Mouse (Mus musculus): ENCODE results near the gene Kcp. TPM values are rescaled to one million over a fixed set of nuclear protein-coding genes. Genes with fewer than 3 reads are reported as not detected.

The Kcp gene
- polyA plus RNA-seq (2015; fragmentation: Nextera tagmentation; extraction: Ambion mirVana) = 2.2 and 2.3 TPM in 2 replicates

DNA sequence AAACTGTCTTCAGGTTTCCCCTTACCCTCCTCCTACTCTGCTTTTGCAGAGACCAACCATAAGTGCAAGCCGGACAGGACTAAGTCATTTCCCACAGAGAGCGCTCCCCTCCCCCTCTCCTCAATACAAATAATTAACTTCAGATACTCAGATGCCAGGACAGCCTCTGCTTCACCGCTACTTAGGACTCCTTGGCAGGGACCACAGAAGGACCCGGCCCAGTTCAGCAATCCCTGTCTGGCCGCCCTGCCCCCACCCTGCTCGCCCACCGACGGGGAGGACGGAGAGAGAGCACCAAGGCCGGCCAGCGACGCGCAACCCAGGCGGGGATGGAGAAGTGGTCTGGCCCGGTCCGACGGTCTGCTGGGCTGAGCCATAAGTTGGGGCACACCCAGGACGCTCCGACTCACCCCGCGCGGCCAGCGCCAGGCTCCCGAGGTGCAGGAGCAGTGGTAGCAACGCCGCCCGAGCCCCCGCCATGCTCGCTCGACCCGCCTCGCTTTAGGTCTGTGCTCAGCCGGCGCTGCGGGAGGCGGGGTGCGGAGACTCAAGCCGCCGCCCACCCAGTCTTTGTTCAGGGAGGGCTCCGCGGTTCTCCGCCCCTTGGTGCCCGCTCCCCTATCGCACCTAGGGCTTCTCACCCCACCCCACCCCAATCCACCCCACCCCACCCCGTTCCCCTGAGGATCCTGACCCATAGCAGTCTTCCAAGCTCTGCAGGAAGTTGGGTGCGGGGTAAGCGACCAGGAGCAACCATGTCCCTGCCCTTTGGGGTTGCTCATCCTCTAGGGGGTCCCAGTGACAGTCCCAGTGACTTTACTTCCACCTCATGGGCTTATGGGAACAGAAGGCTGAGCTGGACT lies at the start of gene Kcp:
Gene Kcp (minus strand): TSS at position 506 of the 863 bp plus-strand sequence.
- ATAC-seq = 0 out of 2 replicates have a peak, but pooled peaks have one; percentile 23
- Histone ChIP-seq H3K27me3 (ENCODE audit: insufficient read depth, low read length) (peaks cover 27% of the 10 kb centered on the region), H3K9ac (replicated peaks) (peak within 1 kb of the TSS; percentile 47)

GRCm38 (mm10) chr6:29557112-29557511 lies 49.4 kb upstream of the Kcp start:
- no peaks in the 10 kb centered on the region for H3K4me1 ChIP-seq (ENCODE audit: insufficient read depth)
- ATAC-seq (no peak), DNase-seq (no peak)
- TF ChIP-seq EP300 (IDR thresholded peaks at IDR 0.05; ENCODE audit: low read depth) = no peak
- TF ChIP-seq CTCF (IDR thresholded peaks at IDR 0.05; ENCODE audit: low read depth) = no peak
- WGBS (ENCODE audit: insufficient replicate concordance) = 80% methylated on average over 2 of the region's 2 CpGs
- H3K27ac ChIP-seq (ENCODE audit: low read depth) = no peak overlapping the region
- H3K27me3 ChIP-seq (ENCODE audit: insufficient read depth, low read length) = no peaks in the 10 kb centered on the region
- no peak overlapping the region for H3K4me3 ChIP-seq (ENCODE audit: low read depth, low read length)
- H3K36me3 ChIP-seq (replicated peaks; ENCODE audit: insufficient read depth, low read length) = peaks cover 71% of the 10 kb centered on the region
- H3K9me3 ChIP-seq (ENCODE audit: low read length) = no peaks in the 10 kb centered on the region
- no peak overlapping the region for H3K4me2 ChIP-seq (ENCODE audit: low read depth, low read length)
- no peak overlapping the region for H3K9ac ChIP-seq (replicated peaks)

More for the DNA sequence above, at the start of gene Kcp:
- DNase-seq = no peak
- TF ChIP-seq EP300 (IDR thresholded peaks at IDR 0.05; ENCODE audit: low read depth) = no peak
- H3K4me3 ChIP-seq (ENCODE audit: low read depth, low read length) = peak within 1 kb of the TSS; percentile 45
- H3K36me3 ChIP-seq (replicated peaks; ENCODE audit: insufficient read depth, low read length) = no peaks in the 10 kb centered on the region
- peak within 1 kb of the TSS; percentile 76 for H3K4me2 ChIP-seq (ENCODE audit: low read depth, low read length)
- WGBS (ENCODE audit: insufficient replicate concordance) = 3% methylated on average over 37 of the region's 47 CpGs
- no peaks in the 10 kb centered on the region for H3K9me3 ChIP-seq (ENCODE audit: low read length)
- peaks cover 8% of the 10 kb centered on the region for H3K4me1 ChIP-seq (ENCODE audit: insufficient read depth)
- no peak within 1 kb of the TSS for H3K27ac ChIP-seq (ENCODE audit: low read depth)

GRCm38 (mm10) chr6:29552526-29552925 lies 44.8 kb upstream of the Kcp start:
- DNase-seq = no peak

DNA sequence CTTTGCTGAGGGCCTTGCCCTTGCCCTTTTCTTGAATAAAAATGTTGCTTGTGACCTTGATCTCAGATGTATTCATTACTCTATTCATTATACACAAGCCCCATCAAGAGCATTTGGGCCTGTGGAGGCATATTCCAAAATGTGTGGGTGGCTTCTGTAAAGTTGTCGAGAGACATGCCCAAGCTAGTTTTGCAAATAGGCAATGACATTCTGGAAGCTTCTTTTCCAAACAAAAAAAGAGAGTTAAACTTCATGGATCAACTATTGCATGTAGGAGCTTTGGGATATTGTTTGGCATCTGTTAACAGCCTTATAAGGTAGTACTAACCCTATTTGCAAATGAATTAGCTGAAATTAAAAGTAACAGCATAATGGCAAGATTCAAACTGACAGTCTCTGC lies 40.3 kb upstream of the Kcp start:
- ATAC-seq = no peak
- Histone ChIP-seq H3K27ac (ENCODE audit: low read depth) (no peak overlapping the region), H3K27me3 (ENCODE audit: insufficient read depth, low read length) (no peaks in the 10 kb centered on the region), H3K4me2 (ENCODE audit: low read depth, low read length) (no peak overlapping the region), H3K9ac (replicated peaks) (no peak overlapping the region), H3K36me3 (replicated peaks; ENCODE audit: insufficient read depth, low read length) (peaks cover 65% of the 10 kb centered on the region), H3K4me3 (ENCODE audit: low read depth, low read length) (no peak overlapping the region), H3K9me3 (ENCODE audit: low read length) (no peaks in the 10 kb centered on the region), H3K4me1 (ENCODE audit: insufficient read depth) (no peaks in the 10 kb centered on the region)
- TF ChIP-seq EP300 (IDR thresholded peaks at IDR 0.05; ENCODE audit: low read depth) (no peak), CTCF (IDR thresholded peaks at IDR 0.05; ENCODE audit: low read depth) (no peak)
- 86% methylated on average over 1 of the region's 1 CpGs for WGBS (ENCODE audit: insufficient replicate concordance)
- DNase-seq = no peak

More at GRCm38 (mm10) chr6:29552526-29552925, 44.8 kb upstream of the Kcp start:
- Histone ChIP-seq H3K4me2 (ENCODE audit: low read depth, low read length) (no peak overlapping the region), H3K9me3 (ENCODE audit: low read length) (no peaks in the 10 kb centered on the region), H3K4me1 (ENCODE audit: insufficient read depth) (no peaks in the 10 kb centered on the region), H3K36me3 (replicated peaks; ENCODE audit: insufficient read depth, low read length) (peaks cover 76% of the 10 kb centered on the region), H3K27me3 (ENCODE audit: insufficient read depth, low read length) (no peaks in the 10 kb centered on the region), H3K27ac (ENCODE audit: low read depth) (no peak overlapping the region), H3K9ac (replicated peaks) (no peak overlapping the region), H3K4me3 (ENCODE audit: low read depth, low read length) (no peak overlapping the region)
- 79% methylated on average over 2 of the region's 2 CpGs for WGBS (ENCODE audit: insufficient replicate concordance)
- no peak for ATAC-seq
- no peak for TF ChIP-seq EP300 (IDR thresholded peaks at IDR 0.05; ENCODE audit: low read depth)
- no peak for TF ChIP-seq CTCF (IDR thresholded peaks at IDR 0.05; ENCODE audit: low read depth)

DNA sequence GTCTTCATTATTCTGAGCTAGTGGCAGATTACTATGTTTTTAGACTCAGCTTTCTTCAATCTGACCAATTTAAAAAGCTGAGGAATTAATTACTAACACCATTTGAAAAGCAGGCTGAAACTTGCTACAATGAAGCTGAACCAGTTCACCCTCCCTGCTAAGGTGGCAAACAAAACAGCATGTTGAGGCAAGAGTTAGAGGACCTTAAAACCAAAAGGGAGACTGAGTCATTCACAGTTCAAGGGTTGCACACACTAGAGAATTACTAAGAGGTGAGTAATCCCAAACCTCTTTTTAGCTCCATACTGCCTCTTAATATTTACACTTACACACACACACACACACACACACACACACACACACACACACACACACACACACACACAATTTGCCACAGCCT lies 39.8 kb upstream of the Kcp start:
- H3K36me3 ChIP-seq (replicated peaks; ENCODE audit: insufficient read depth, low read length) = peaks cover 63% of the 10 kb centered on the region
- no peak overlapping the region for H3K4me2 ChIP-seq (ENCODE audit: low read depth, low read length)
- no peak for ATAC-seq

GRCm38 (mm10) chr6:29545611-29546010 lies 37.9 kb upstream of the Kcp start:
- Histone ChIP-seq H3K36me3 (replicated peaks; ENCODE audit: insufficient read depth, low read length) (peaks cover 59% of the 10 kb centered on the region), H3K4me2 (ENCODE audit: low read depth, low read length) (no peak overlapping the region), H3K27me3 (ENCODE audit: insufficient read depth, low read length) (no peaks in the 10 kb centered on the region), H3K9ac (replicated peaks) (no peak overlapping the region), H3K27ac (ENCODE audit: low read depth) (no peak overlapping the region), H3K4me1 (ENCODE audit: insufficient read depth) (0 out of 2 replicates have a peak, but pooled peaks cover 5% of the 10 kb centered on the region), H3K4me3 (ENCODE audit: low read depth, low read length) (no peak overlapping the region), H3K9me3 (ENCODE audit: low read length) (no peaks in the 10 kb centered on the region)
- ATAC-seq (no peak), DNase-seq (no peak)
- TF ChIP-seq EP300 (IDR thresholded peaks at IDR 0.05; ENCODE audit: low read depth) (no peak), CTCF (IDR thresholded peaks at IDR 0.05; ENCODE audit: low read depth) (no peak)
- 90% methylated on average over 2 of the region's 2 CpGs for WGBS (ENCODE audit: insufficient replicate concordance)

More for the DNA sequence above, 39.8 kb upstream of the Kcp start:
- H3K27me3 ChIP-seq (ENCODE audit: insufficient read depth, low read length) = no peaks in the 10 kb centered on the region
- no peak overlapping the region for H3K4me3 ChIP-seq (ENCODE audit: low read depth, low read length)
- TF ChIP-seq EP300 (IDR thresholded peaks at IDR 0.05; ENCODE audit: low read depth) (no peak), CTCF (IDR thresholded peaks at IDR 0.05; ENCODE audit: low read depth) (no peak)
- no peak overlapping the region for H3K27ac ChIP-seq (ENCODE audit: low read depth)
- DNase-seq = no peak
- no peaks in the 10 kb centered on the region for H3K9me3 ChIP-seq (ENCODE audit: low read length)
- no peaks in the 10 kb centered on the region for H3K4me1 ChIP-seq (ENCODE audit: insufficient read depth)
- no peak overlapping the region for H3K9ac ChIP-seq (replicated peaks)
